Mouse (Mus musculus) MEL (cell line): ENCODE results near the gene Myd88.

Source experiments
- CHD2 ChIP-seq: IDR thresholded peaks from 2 replicates; pipeline ENCODE4 v1.6.1; 2011; ENCODE audit warnings: low read length, improper control_type of control experiment
- CTCF ChIP-seq, 3 experiments: IDR thresholded peaks in 2 of 3; conservative IDR thresholded peaks in 1 of 3; 2 replicates each; pipeline ENCODE4 v1.5.1; 2011 to 2012; ENCODE audit warnings: low read length in 3 of 3, low read depth in 2 of 3, mild to moderate bottlenecking in 2 of 3, improper control_type of control experiment in 1 of 3, inconsistent platforms in 1 of 3, mixed read lengths in 1 of 3, moderate library complexity in 1 of 3; ENCODE audit not compliant: control insufficient read depth in 1 of 3, insufficient read depth in 1 of 3, poor library complexity in 1 of 3, severe bottlenecking in 1 of 3
- E2F4 ChIP-seq: IDR thresholded peaks from 2 replicates; pipeline ENCODE4 v1.6.1; 2011; ENCODE audit warnings: low read depth, low read length, improper control_type of control experiment, borderline replicate concordance
- ELF1 ChIP-seq: IDR thresholded peaks from 2 replicates; pipeline ENCODE4 v1.6.1; 2014; ENCODE audit warnings: low read depth, mild to moderate bottlenecking, inconsistent platforms, low read length, improper control_type of control experiment, moderate library complexity
- JUND ChIP-seq: IDR thresholded peaks from 2 replicates; pipeline ENCODE4 v1.6.1; 2011; ENCODE audit warnings: low read depth, mild to moderate bottlenecking, improper control_type of control experiment, low read length
- MEF2A ChIP-seq: IDR thresholded peaks from 2 replicates; pipeline ENCODE4 v1.6.1; 2014; ENCODE audit warnings: low read depth, mild to moderate bottlenecking, inconsistent platforms, low read length, improper control_type of control experiment; ENCODE audit not compliant: poor library complexity, insufficient replicate concordance, severe bottlenecking; ENCODE audit errors: extremely low read depth
- MYC ChIP-seq: IDR thresholded peaks from 2 replicates; pipeline ENCODE4 v1.6.1; 2011; ENCODE audit warnings: low read depth, mild to moderate bottlenecking, low read length, improper control_type of control experiment, moderate library complexity
- NRF1 ChIP-seq: IDR thresholded peaks from 2 replicates; pipeline ENCODE4 v1.6.1; 2014; ENCODE audit warnings: low read depth, mild to moderate bottlenecking, inconsistent platforms, low read length, improper control_type of control experiment, moderate library complexity; ENCODE audit not compliant: poor library complexity, insufficient read depth, severe bottlenecking
- POLR2A ChIP-seq, 2 experiments: IDR thresholded peaks; 2 replicates each; pipeline ENCODE4 v1.6.1; 2011 to 2012; ENCODE audit warnings: low read length in 2 of 2, mild to moderate bottlenecking in 2 of 2, control low read depth in 1 of 2, improper control_type of control experiment in 1 of 2, low read depth in 1 of 2, moderate library complexity in 1 of 2; ENCODE audit not compliant: control insufficient read depth in 1 of 2, insufficient read depth in 1 of 2, poor library complexity in 1 of 2
- RAD21 ChIP-seq: IDR thresholded peaks from 2 replicates; pipeline ENCODE4 v1.6.1; 2011; ENCODE audit warnings: mild to moderate bottlenecking, low read depth, low read length, improper control_type of control experiment
- SMC3 ChIP-seq: IDR thresholded peaks from 2 replicates; pipeline ENCODE4 v1.6.1; 2011; ENCODE audit warnings: low read depth, low read length, improper control_type of control experiment
- TAL1 ChIP-seq: IDR thresholded peaks from 2 replicates; pipeline ENCODE4 v1.6.1; 2012; ENCODE audit warnings: mild to moderate bottlenecking, inconsistent platforms, low read length, moderate library complexity, mixed read lengths
- TCF12 ChIP-seq: IDR thresholded peaks from 2 replicates; pipeline ENCODE4 v1.6.1; 2014; ENCODE audit warnings: low read depth, mild to moderate bottlenecking, inconsistent platforms, low read length, improper control_type of control experiment, moderate library complexity
- UBTF ChIP-seq: IDR thresholded peaks from 2 replicates; pipeline ENCODE4 v1.6.1; 2012; ENCODE audit warnings: low read depth, mild to moderate bottlenecking, inconsistent platforms, low read length, improper control_type of control experiment, moderate library complexity, borderline replicate concordance; ENCODE audit not compliant: insufficient read depth

DNA sequence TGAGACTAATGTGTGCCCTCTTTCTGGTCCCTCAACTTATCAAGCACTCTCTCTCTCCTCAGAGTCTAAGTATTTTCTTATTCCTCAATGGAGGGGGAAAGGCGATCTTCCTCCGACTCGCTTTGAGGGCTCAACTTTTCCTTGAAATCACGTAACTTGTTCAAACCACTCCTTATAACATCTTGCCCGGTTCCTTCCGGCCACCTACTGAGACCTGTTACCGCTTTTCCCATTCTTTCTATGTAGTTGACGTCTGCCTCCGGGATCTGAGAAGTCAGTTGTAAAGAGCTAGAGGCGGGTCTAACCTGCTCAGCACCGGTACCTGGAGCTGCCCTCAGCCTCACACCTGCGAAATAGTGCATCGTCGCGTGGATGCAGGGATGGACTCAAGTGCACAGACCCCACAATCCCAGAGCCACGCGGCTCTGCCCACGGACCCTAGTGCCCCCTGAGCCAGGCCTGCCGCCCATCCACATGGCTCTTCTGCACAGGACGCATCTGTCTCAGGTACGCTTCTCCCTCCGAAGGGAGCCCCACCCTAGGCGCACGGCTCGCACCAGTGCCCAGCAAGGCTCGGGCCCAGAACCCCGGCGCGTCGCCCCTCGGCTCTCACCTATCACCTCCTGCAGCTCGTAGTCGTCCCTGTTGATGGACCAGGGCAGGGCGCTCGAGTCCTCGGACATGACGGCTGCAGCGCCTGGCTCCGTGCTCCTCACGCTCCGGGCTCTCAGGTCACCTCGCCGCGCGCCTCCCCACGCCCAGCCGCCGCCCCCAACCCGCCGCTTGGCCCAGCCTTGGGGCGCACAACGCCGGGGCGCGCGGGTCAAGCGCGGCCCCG lies 19.6 kb downstream of the Myd88 start:
- no peak for TF ChIP-seq CTCF (IDR thresholded peaks at IDR 0.05 in 2 of 3, conservative IDR thresholded peaks at IDR 0.05 in 1 of 3; ENCODE audit: control insufficient read depth in 1 of 3, insufficient read depth in 1 of 3, low read depth in 2 of 3, low read length in 3 of 3, poor library complexity in 1 of 3, severe bottlenecking in 1 of 3)
- TF ChIP-seq NRF1, result no peak
- no peak for TF ChIP-seq POLR2A (IDR thresholded peaks at IDR 0.05; ENCODE audit: control insufficient read depth in 1 of 2, insufficient read depth in 1 of 2, low read depth in 1 of 2, low read length in 2 of 2, poor library complexity in 1 of 2)
- TF ChIP-seq MYC, result no peak
- no peak for TF ChIP-seq ELF1
- no peak for TF ChIP-seq UBTF
- TF ChIP-seq CHD2, result no peak
- no peak for TF ChIP-seq MEF2A
- no peak for TF ChIP-seq RAD21
- no peak for TF ChIP-seq TAL1
- TF ChIP-seq SMC3, result no peak
- TF ChIP-seq E2F4, result no peak
- TF ChIP-seq TCF12, result no peak
- TF ChIP-seq JUND, result no peak
